Mouse (Mus musculus): ENCODE measurements around the gene Rangap1.
"Not testable (repeated sequence)": the region's sequence is repeated elsewhere in the genome, so short reads cannot be mapped to it uniquely, and the experiment has no call there.

Rangap1 gene

GRCm38 (mm10) chr15:81739924-81740323 is 5.4 kb downstream of the Rangap1 start:
- DNase-seq: peak; percentile 48

GRCm38 (mm10) chr15:81739296-81739695 is 6.0 kb downstream of the Rangap1 start:
- no peak for DNase-seq

- DNase-seq: no peak
Measured at GRCm38 (mm10) chr15:81735075-81735474, 10.3 kb downstream of the Rangap1 start.

- DNase-seq: peak; percentile 99
Measured at GRCm38 (mm10) chr15:81729792-81730635, 15.3 kb downstream of the Rangap1 start.

- DNase-seq: peak; percentile 41
Measured at GRCm38 (mm10) chr15:81729241-81729791, 16.0 kb downstream of the Rangap1 start.

GRCm38 (mm10) chr15:81725965-81726364 is 19.4 kb downstream of the Rangap1 start:
- DNase-seq: no peak

- DNase-seq: no peak
Measured at GRCm38 (mm10) chr15:81723653-81724052, 21.7 kb downstream of the Rangap1 start.

GRCm38 (mm10) chr15:81722361-81722760 is 23.0 kb downstream of the Rangap1 start:
- DNase-seq: no peak

- no peak for DNase-seq
Measured at GRCm38 (mm10) chr15:81719139-81719531, 26.2 kb downstream of the Rangap1 start.

GRCm38 (mm10) chr15:81718336-81719138 is 26.8 kb downstream of the Rangap1 start:
- peak; percentile 37 for DNase-seq

GRCm38 (mm10) chr15:81713742-81714141 is 31.6 kb downstream of the Rangap1 start:
- no peak for DNase-seq

GRCm38 (mm10) chr15:81710801-81711200 is 34.5 kb downstream of the Rangap1 start:
- DNase-seq: no peak

- no peak for DNase-seq
Measured at GRCm38 (mm10) chr15:81709686-81710085, 35.6 kb downstream of the Rangap1 start.

GRCm38 (mm10) chr15:81708991-81709390 is 36.3 kb downstream of the Rangap1 start:
- DNase-seq: no peak

GRCm38 (mm10) chr15:81703094-81703489 is 42.2 kb downstream of the Rangap1 start:
- no peak for DNase-seq

- no peak for DNase-seq
Measured at GRCm38 (mm10) chr15:81702306-81703093, 42.8 kb downstream of the Rangap1 start.

GRCm38 (mm10) chr15:81701350-81701749 is 44.0 kb downstream of the Rangap1 start:
- DNase-seq: not testable (repeated sequence)

GRCm38 (mm10) chr15:81700601-81701000 is 44.7 kb downstream of the Rangap1 start:
- no peak for DNase-seq

GRCm38 (mm10) chr15:81700161-81700560 is 45.2 kb downstream of the Rangap1 start:
- DNase-seq: no peak

GRCm38 (mm10) chr15:81698532-81698931 is 46.8 kb downstream of the Rangap1 start:
- DNase-seq: no peak

GRCm38 (mm10) chr15:81697847-81698246 is 47.5 kb downstream of the Rangap1 start:
- peak; percentile 35 for DNase-seq

- DNase-seq: no peak
Measured at GRCm38 (mm10) chr15:81697175-81697574, 48.2 kb downstream of the Rangap1 start, which contains the start of gene Chadl. Chadl (minus strand) TSS chr15:81697287.

GRCm38 (mm10) chr15:81694891-81695290 is 50.4 kb downstream of the Rangap1 start:
- DNase-seq: no peak

Measured in embryo, embryonic 11 days (tissue).